Mouse (Mus musculus) CD8-positive naive resting alpha-beta T cell, adult 2 months (primary cell): ENCODE measurements around the gene Rpp40.

Experiments
- DNase-seq, 2 experiments: peaks; one replicate each; pipeline ENCODE4 v3.0.0; 2022; ENCODE audit warnings: low read depth in 2 of 2, low spot score in 2 of 2

Rpp40 gene

DNA sequence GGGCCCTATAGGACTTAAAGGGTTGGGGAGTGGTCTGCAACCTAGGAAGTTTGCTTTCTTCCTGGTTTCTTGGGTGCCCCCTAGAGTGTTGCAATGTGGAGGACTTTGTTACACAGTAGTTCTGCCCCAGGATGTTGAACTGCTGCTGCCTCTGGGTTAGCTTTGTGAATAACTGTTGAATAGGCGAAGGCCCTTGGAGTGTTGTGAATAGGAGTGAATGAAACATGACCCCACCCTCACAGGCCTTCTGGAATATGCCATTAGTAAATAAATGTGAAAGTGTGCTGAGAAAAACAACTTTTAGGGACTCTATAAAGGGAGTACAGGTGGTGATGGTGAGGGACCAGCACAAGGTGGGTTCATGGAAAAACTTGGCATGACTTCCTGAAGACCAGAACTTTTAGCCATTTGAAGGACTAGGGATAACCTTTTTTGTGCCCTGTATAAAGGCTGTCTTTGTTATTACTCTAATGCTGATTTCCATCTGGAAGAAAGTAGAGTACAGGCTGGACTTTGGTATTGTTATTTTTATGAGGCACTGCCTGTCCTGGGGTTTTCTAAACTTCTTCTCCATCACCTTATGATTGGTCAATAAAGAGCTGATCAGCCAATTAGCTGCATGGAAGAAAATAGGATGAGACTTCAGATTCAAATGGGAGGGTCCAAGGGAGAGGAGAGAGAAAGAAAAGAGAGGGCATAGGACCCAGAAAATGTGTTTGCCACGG is 53.1 kb downstream of the Rpp40 start:
- no peak for DNase-seq

DNA sequence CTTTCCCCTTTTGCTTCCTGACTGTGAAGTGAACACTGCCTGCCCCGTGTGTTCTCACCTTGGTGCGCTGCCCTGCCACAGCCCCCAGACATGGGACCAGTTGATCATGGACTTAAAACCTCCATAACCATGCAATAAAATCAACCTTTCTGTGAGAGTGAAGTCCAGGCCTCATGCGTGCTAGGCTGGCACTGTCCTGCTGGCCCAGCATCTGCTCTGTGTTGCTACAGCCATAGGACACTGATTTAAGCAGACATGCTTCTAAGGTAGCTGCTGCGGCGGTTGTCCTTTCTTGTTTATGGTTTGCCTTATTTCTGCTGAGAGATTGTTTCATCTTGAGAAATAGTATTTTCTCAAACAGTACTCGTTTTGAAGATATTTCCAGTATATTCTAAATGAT is 54.6 kb downstream of the Rpp40 start:
- no peak for DNase-seq

DNA sequence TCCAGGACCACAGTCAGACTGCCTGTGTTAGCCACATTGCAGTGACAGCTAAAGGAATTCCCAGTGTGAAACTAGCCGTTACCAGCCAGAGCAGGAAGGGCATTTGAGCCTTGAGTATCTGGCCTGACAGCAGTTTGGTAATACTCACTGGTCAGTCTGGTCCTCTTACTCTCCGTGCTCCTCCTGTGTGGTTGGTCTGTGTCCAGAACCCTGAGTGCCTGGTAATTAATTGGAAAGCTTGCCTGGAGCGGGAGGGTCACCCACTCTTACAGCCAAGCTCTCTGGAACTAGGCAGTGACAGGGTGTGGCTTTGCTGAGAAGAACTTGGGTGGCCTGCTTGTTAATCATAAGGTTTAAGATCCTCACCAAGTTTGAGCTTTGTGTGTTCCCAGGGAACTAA is 57.5 kb downstream of the Rpp40 start:
- DNase-seq, result no peak

DNA sequence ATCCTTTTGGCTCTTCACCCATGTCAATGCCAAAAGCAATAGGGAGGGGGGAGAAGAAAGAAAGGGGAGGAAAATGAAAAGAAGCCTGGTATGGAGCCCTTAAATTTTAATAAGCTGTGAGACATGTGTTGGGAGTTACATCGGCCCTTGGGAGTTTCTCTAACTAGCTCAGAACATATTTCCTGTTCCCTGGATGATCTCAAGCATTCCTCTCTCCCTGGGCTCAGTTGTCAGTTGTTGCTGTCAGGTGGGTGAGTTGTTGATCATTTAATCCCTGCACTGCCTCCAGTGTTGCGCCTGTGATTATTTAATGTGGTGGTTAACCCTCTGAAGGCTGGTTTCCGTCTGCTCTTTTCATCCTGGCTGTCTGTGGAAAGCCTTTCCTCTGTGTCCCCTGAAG is 60.9 kb downstream of the Rpp40 start:
- no peak for DNase-seq
